Mouse (Mus musculus): Measurements from ENCODE around the gene Cacnb2.

Gene Cacnb2

GRCm38 (mm10) chr2:14984029-14984428, 381.1 kb downstream of the Cacnb2 start:
- DNase-seq (ENCODE audit: low read depth, low spot score) = no peak

- DNase-seq (ENCODE audit: low read depth, low spot score) = no peak
These were observed 385.6 kb downstream of the Cacnb2 start for GRCm38 (mm10) chr2:14988451-14988850.

- DNase-seq (ENCODE audit: low read depth, low spot score) = no peak
These were observed 386.5 kb downstream of the Cacnb2 start for GRCm38 (mm10) chr2:14989350-14989749.

GRCm38 (mm10) chr2:14992531-14992930, 389.6 kb downstream of the Cacnb2 start:
- no peak for DNase-seq (ENCODE audit: low read depth, low spot score)

- DNase-seq (ENCODE audit: low read depth, low spot score) = no peak
These were observed 393.1 kb downstream of the Cacnb2 start for GRCm38 (mm10) chr2:14996036-14996435.

- no peak for DNase-seq (ENCODE audit: low read depth, low spot score)
These were observed 394.9 kb downstream of the Cacnb2 start for GRCm38 (mm10) chr2:14997836-14998235.

GRCm38 (mm10) chr2:15007531-15007930, 404.6 kb downstream of the Cacnb2 start:
- no peak for DNase-seq (ENCODE audit: low read depth, low spot score)

GRCm38 (mm10) chr2:15008072-15008471, 405.2 kb downstream of the Cacnb2 start:
- DNase-seq (ENCODE audit: low read depth, low spot score) = no peak

- no peak for DNase-seq (ENCODE audit: low read depth, low spot score)
These were observed 423.9 kb downstream of the Cacnb2 start for GRCm38 (mm10) chr2:15026817-15027216.

- no peak for DNase-seq (ENCODE audit: low read depth, low spot score)
These were observed 424.9 kb downstream of the Cacnb2 start for GRCm38 (mm10) chr2:15027816-15028215.

All from ZHBTc4 (cell line).